Mouse (Mus musculus): ENCODE data around the gene Slc4a3. TPM values are rescaled to one million over a fixed set of nuclear protein-coding genes. Genes with fewer than 3 reads are reported as not detected.

Slc4a3 gene
- polyA plus RNA-seq, 1 experiment from 2014 or later: 4.0 TPM

DNA sequence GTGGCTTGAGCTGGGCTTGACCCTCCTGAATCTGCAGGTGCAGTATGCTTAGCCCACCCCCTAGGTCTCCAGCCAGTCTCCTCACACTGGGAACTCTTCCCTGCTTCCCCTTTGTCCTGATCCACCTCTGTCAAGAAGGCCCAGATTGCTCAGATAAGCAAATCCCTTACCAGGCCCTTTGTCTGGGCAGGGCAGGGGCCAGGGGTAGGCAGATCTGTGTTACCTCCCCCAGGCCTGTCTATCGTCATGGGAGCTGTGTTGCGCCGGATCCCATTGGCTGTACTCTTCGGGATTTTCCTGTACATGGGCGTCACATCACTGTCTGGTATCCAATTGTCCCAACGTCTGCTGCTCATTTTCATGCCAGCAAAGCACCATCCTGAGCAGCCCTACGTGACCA lies 11.0 kb downstream of the Slc4a3 start:
- H3K27me3 ChIP-seq (replicated peaks; ENCODE audit: control insufficient read depth, insufficient read depth, low read length): no peaks in the 10 kb centered on the region
- H3K36me3 ChIP-seq (ENCODE audit: control insufficient read depth, insufficient read depth): peaks cover 3% of the 10 kb centered on the region; the same call in 1 of the 2 replicates
- no peak overlapping the region for H3K4me3 ChIP-seq (ENCODE audit: low read depth, low read length)
- no peak overlapping the region for H3K4me2 ChIP-seq (replicated peaks; ENCODE audit: low read depth)
- ATAC-seq: no peak
- H3K9ac ChIP-seq (ENCODE audit: low read depth, low read length): no peak overlapping the region
- no peaks in the 10 kb centered on the region for H3K4me1 ChIP-seq (replicated peaks; ENCODE audit: control insufficient read depth, insufficient read depth, low read length)
- 89% methylated on average over 7 of the region's 7 CpGs for WGBS
- no peaks in the 10 kb centered on the region for H3K9me3 ChIP-seq (ENCODE audit: control insufficient read depth)
- no peak for TF ChIP-seq CTCF (IDR thresholded peaks at IDR 0.05; ENCODE audit: low read depth)
- no peak overlapping the region for H3K27ac ChIP-seq (ENCODE audit: low read depth, low read length)

DNA sequence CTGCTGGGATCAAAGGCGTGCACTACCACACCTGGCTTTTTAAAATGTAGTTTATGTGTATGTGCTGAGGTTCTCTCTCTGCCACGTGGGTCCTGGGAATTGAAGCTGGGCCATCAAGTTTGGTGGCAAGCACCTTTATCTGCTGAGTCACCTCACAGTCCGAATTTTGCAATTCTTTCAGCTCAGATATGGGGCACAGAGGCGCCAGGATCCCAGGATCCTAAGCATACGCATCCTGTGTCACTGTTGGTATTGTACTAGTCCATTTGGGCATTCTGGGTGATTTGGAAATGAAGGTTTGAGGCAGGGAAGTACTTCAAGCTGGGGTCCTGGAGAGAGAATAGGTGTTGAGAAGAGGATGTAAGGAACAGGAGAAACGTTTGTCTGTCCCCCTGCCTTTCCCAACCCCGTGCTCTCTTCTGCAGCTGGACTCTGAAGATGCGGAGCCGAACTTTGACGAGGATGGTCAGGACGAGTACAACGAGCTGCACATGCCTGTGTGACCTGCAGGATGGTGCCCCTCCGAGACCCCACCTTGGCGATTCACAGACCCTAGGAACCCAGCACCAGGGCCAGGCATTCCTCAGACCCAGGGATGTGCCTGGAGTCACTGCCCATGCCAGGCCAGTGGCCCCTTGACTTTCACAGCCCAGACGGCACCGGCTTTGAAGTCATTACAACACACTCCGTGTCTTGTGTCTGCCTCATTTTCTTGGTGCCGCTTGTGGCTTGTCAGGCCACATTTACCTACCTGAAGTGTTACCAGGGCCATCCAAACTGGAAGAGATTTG lies 12.5 kb downstream of the Slc4a3 start:
- H3K4me2 ChIP-seq (replicated peaks; ENCODE audit: low read depth): no peak overlapping the region
- no peak overlapping the region for H3K4me3 ChIP-seq (ENCODE audit: low read depth, low read length)
- WGBS: 88% methylated on average over 18 of the region's 18 CpGs
- H3K9ac ChIP-seq (ENCODE audit: low read depth, low read length): no peak overlapping the region
- H3K9me3 ChIP-seq (ENCODE audit: control insufficient read depth): no peaks in the 10 kb centered on the region
- no peak for ATAC-seq
- no peak overlapping the region; the same call in 1 of the 2 replicates for H3K27ac ChIP-seq (ENCODE audit: low read depth, low read length)
- H3K27me3 ChIP-seq (replicated peaks; ENCODE audit: control insufficient read depth, insufficient read depth, low read length): no peaks in the 10 kb centered on the region
- no peak for TF ChIP-seq CTCF (IDR thresholded peaks at IDR 0.05; ENCODE audit: low read depth)
- 0 out of 2 replicates have a peak, but pooled peaks cover 3% of the 10 kb centered on the region for H3K36me3 ChIP-seq (ENCODE audit: control insufficient read depth, insufficient read depth)
- no peaks in the 10 kb centered on the region for H3K4me1 ChIP-seq (replicated peaks; ENCODE audit: control insufficient read depth, insufficient read depth, low read length)

DNA sequence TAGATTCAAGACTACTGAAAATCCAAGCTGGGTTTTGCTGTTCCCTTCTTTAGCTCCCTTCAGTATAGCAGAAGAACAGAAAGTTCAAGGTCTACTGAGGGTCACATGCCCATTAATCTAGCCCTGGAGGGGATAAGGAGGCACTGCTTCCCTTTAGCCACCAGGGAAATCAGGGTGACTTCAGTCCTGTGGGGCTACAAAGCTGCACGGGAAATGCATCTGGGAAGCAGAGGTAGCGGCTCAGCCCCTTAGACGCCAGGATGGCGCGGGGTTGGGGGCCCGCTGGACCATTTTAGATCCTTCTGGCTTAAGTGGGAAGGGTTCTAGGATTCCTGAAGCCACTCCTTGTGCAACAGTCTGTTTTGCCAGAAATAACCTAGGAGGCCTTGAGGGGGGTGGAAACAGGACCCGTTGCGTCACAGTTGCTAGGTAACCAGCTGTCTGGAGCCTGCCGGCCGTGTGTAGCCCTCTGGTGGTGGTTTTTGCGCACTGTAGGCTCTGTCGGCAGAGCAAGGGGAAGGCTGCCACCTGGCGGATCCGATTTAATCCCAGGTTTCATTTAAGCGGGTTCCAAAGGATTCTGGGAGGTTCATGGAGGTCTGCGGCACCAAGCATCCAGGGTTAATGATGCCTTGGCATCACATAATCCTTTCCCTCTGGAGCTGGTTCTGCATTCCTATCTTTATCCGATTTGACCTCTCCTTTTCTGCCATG lies 13.3 kb downstream of the Slc4a3 start:
- H3K4me2 ChIP-seq (replicated peaks; ENCODE audit: low read depth): 0 out of 2 replicates have a peak overlapping the region, but pooled peaks have one; percentile 40
- H3K27ac ChIP-seq (ENCODE audit: low read depth, low read length): no peak overlapping the region; the same call in 1 of the 2 replicates
- no peaks in the 10 kb centered on the region for H3K9me3 ChIP-seq (ENCODE audit: control insufficient read depth)
- no peak overlapping the region for H3K4me3 ChIP-seq (ENCODE audit: low read depth, low read length)
- 4% methylated on average over 17 of the region's 17 CpGs for WGBS
- ATAC-seq: peak; percentile 91
- H3K9ac ChIP-seq (ENCODE audit: low read depth, low read length): no peak overlapping the region
- peak; percentile 100 for TF ChIP-seq CTCF (IDR thresholded peaks at IDR 0.05; ENCODE audit: low read depth)
- H3K4me1 ChIP-seq (replicated peaks; ENCODE audit: control insufficient read depth, insufficient read depth, low read length): no peaks in the 10 kb centered on the region
- 0 out of 2 replicates have a peak, but pooled peaks cover 3% of the 10 kb centered on the region for H3K36me3 ChIP-seq (ENCODE audit: control insufficient read depth, insufficient read depth)
- no peaks in the 10 kb centered on the region for H3K27me3 ChIP-seq (replicated peaks; ENCODE audit: control insufficient read depth, insufficient read depth, low read length)

DNA sequence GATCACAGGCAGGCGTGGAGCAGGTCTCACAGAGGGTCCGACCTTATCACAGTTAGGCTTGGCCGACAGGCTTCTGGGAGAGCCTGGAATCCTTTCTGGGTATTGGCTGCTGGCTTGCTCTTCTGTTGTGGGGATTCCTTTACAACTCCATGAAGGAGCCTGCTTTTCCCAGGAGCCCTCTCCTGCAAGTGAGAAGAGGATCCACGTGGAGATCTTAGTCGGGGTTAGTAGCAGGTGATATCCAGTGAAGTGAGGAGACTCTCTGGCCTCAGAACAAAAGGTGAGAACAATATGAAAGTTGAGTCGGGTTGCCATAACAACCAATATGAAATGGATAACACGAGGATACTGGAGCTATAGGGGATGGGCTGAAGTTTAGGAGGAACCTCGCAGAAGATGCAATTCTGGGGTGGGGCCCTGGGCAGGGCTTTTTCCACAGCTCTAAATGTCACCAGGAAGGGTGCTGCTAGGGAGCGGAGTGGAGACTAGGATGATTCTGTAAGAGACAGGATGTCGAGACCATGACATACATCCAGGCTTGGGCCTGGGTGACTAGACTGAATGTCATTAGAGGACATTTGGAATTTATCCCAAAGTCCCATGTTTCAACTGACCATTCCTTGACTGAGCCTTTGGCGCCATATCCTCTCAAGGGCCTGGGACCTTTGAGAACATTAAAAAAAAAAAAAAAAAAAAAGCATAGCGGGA lies 14.3 kb downstream of the Slc4a3 start:
- WGBS: 75% methylated on average over 12 of the region's 12 CpGs
- no peak overlapping the region for H3K9ac ChIP-seq (ENCODE audit: low read depth, low read length)
- TF ChIP-seq CTCF (IDR thresholded peaks at IDR 0.05; ENCODE audit: low read depth): no peak

DNA sequence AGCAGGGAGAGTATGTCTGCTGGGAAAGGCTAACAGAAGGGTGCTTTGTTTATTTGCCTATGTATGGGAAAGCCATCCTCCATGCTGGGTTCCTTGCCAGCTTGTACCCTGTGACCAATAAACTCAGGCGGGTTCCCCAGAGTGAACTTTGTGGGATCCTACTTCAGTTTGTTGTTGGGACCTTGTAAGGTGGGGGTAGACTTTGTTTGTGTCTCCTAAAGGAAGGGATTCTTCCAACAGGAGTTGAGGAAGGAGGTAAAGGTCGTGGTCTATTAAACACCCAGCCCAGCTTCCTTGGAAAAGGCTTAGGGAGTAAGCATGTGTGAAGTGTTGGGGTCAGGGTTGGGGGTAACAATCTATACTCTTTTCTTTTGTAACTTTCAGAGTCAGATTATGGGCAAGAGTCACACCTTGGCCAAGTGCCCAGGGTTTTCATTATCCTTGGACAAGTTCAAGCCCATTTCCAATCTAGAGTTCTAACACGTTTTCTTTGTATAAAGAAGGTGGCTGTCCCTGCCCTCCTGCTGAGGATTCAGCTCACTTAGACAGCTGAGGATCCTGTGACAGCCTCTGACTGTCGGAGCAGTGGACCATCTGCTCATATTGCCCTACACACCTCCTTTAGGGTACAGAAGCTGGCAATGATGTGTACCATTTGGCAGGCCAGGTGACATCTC lies 15.3 kb downstream of the Slc4a3 start:
- Histone ChIP-seq H3K4me3 (ENCODE audit: low read depth, low read length) (no peak overlapping the region), H3K36me3 (ENCODE audit: control insufficient read depth, insufficient read depth) (no peaks in the 10 kb centered on the region)
- WGBS: 47% methylated on average over 4 of the region's 4 CpGs

More for the DNA sequence above, 14.3 kb downstream of the Slc4a3 start:
- no peaks in the 10 kb centered on the region for H3K36me3 ChIP-seq (ENCODE audit: control insufficient read depth, insufficient read depth)
- H3K4me3 ChIP-seq (ENCODE audit: low read depth, low read length): no peak overlapping the region
- ATAC-seq: no peak
- H3K4me1 ChIP-seq (replicated peaks; ENCODE audit: control insufficient read depth, insufficient read depth, low read length): no peaks in the 10 kb centered on the region
- no peak overlapping the region for H3K27ac ChIP-seq (ENCODE audit: low read depth, low read length)
- no peaks in the 10 kb centered on the region for H3K27me3 ChIP-seq (replicated peaks; ENCODE audit: control insufficient read depth, insufficient read depth, low read length)
- no peak overlapping the region for H3K4me2 ChIP-seq (replicated peaks; ENCODE audit: low read depth)
- no peaks in the 10 kb centered on the region for H3K9me3 ChIP-seq (ENCODE audit: control insufficient read depth)

More for the DNA sequence above, 15.3 kb downstream of the Slc4a3 start:
- TF ChIP-seq CTCF (IDR thresholded peaks at IDR 0.05; ENCODE audit: low read depth): no peak
- no peak overlapping the region for H3K9ac ChIP-seq (ENCODE audit: low read depth, low read length)
- no peak overlapping the region for H3K27ac ChIP-seq (ENCODE audit: low read depth, low read length)
- H3K4me2 ChIP-seq (replicated peaks; ENCODE audit: low read depth): no peak overlapping the region
- H3K9me3 ChIP-seq (ENCODE audit: control insufficient read depth): no peaks in the 10 kb centered on the region
- no peaks in the 10 kb centered on the region for H3K27me3 ChIP-seq (replicated peaks; ENCODE audit: control insufficient read depth, insufficient read depth, low read length)
- no peak for ATAC-seq
- no peaks in the 10 kb centered on the region for H3K4me1 ChIP-seq (replicated peaks; ENCODE audit: control insufficient read depth, insufficient read depth, low read length)

Measured in intestine, postnatal 0 days (tissue).